Mouse (Mus musculus): ENCODE data around the gene Thbd.

The Thbd gene

DNA sequence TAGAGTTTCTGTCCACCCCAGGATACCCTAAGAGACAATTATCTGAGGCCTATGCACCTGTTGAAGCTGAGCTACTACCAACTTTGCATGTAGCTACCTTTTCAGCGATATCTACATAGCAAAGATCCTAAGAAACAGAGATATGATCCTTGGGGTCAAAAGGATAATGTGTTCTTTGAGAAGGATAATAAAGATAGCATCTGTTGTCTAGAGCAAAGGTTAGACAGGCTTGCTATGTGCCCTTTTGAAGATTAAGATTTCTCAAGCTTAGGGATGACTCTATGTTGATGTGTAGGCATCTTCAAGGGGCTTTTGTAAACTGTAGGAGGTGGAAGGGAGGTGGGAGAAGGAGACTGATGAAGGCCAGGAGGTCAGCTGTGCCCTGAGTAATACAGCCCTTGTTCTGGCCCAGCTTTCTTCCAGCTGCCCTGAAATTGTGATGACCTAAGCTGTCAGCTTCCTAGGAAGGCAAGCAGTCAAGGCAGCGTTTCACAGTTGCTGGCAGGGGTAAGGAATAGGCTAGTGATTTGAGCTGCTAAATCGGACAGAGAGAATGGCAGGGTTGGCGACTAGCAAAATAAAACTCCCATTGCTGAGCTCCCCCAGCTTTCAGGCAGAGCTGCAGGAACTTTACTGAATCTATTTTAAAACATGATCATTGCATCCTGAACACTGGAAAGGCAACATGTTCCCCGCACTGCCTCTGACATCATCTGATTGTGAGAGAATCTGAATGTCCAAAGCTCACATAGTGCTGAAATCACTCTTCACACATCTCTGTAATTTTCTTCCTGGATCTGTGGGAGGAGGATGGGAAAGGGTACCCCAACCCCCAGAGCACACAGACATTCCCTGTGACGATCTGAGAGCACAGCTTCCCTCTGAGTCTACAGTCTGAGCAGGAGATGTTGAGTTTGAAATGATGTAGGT, 20.1 kb downstream of the Thbd start:
- no peak for DNase-seq (ENCODE audit: low spot score in 2 of 2)

DNA sequence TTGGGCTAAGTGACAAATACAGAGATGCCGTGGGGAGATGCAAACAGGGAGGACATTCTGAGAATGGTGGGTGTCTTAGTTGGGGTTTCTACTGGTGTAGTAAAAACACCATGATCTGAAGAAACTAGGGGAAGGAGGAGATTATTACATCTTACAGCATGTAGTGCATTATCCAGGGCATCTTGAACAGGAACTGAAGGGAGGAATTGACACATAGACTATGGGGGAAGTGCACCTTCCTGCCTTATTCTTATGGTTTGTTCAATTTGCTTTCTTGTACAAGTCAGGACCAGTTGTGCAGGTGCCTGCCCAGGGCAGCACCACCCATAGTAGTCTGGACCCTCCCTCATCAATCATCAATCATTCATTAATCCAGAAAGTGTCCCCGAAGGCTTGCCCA, 21.1 kb downstream of the Thbd start:
- DNase-seq (ENCODE audit: low spot score in 2 of 2), result no peak

GRCm38 (mm10) chr2:148386476-148386875, 21.5 kb downstream of the Thbd start:
- no peak for DNase-seq (ENCODE audit: low spot score in 2 of 2)

GRCm38 (mm10) chr2:148381076-148381475, 26.9 kb downstream of the Thbd start:
- no peak for DNase-seq (ENCODE audit: low spot score in 2 of 2)

DNA sequence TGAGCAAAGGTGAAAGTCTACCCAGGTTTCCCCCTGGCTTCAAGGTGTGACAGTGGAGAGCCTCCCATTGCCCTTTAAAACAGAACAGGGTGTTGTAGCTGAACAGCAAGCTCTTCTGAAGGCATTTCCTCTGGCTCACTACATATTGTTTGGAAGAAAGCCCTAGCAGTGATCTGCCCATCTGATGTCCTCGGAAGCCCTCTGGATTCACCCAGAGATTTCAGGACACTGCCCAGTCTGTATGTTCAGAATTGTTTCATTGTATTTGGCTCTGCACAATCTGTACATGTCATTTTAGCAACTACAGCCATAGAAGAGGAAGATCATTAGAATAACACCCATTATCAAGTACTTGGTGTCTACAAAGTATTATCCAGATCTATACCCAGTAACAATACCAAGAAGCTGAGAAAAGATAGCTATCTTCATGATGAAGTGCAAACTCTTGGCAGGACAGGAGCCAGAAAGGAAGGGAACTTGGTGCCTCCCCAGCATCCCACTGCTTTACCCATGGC, 28.0 kb downstream of the Thbd start:
- DNase-seq (ENCODE audit: low spot score in 2 of 2), result no peak

DNA sequence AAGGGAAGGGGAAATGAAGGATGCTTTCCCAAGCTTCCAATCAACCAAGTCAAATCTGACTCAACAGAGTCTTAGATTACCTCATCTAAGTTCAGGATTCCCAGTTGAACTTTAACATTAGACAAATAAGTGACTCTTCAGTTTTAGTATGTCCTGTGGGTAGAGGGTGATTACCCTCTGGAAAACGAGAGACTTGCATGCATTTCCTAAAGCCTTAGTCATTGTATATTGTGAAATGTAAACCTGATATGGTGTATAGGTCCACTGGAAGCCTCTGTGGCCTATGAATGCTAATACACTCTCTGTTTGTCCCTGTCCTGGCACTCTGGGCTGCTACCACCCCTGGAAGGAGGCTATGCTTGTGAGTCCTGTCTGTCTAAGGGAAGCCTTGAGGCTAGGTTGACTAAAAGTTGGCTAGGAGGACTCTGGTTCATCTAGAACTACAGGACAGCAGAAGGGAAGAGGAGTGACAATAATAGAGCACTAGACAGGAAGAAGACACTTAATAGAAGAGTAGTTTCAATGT, 29.1 kb downstream of the Thbd start:
- DNase-seq (ENCODE audit: low spot score in 2 of 2), result no peak

DNA sequence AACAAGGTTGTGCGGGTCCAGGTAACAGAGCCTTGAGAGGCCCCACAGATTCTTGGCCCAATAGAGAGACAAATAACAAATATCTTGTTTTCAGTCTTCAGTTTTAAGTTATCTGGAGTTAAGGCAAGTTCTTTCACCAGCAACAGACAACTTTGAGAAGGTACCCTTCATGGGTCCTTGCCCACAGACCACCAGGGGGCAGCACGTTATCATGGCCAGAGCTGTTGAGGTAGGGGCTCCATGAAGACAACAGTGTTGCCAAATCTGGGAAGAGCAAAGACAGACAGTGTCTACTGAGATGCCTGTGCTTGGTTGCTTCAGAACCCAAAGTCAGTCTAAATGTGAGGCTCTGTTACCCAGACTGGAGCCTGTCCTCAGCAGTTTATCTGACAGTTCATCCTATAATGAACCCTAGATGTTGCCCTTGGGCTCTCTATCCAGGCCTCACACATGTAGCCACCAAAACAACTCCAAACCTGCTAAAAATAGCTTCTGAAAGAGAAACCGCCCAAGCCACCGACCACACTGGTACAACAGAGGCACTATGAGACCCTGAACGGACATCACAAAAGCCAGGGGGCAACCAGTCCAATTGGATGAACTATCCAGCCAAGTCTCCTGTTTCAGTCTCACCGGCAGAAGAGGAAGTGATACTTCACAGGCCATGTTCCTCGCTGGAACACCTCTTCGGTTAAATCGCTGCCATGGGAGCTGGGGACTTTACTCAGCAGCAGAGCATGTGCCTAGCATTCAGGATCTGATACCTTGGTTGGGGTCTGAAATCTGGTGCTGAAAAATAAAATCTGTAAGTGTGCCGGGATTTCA, 32.5 kb downstream of the Thbd start:
- DNase-seq (ENCODE audit: low spot score in 2 of 2), result peak; percentile 44 to 63

DNA sequence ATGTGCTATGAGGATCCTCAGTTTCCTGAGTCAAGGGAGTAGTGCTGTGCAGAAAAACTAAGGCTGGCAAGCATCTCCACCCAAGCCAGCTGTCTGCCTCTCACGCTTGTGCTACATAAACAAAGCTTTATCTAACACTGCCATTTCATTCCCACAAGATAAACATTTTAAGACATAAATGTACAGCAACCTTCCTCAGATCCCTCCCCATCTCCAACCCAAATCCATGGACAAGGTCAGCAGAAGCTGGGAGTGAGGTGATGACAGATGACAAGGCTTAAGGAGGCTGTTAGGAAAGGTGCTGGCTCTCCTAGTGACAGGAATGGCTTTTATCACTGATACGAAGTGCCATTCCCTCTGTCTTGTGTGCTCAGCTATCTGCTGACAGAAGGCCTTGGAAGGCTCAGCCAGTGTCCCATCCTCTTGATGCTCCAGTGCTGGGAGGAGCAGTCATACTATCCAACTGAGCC, 34.4 kb downstream of the Thbd start:
- no peak for DNase-seq (ENCODE audit: low spot score in 2 of 2)

GRCm38 (mm10) chr2:148371743-148372630, 36.0 kb downstream of the Thbd start:
- no peak for DNase-seq (ENCODE audit: low spot score in 2 of 2)

GRCm38 (mm10) chr2:148365227-148365626, 42.8 kb downstream of the Thbd start:
- no peak for DNase-seq (ENCODE audit: low spot score in 2 of 2)

DNA sequence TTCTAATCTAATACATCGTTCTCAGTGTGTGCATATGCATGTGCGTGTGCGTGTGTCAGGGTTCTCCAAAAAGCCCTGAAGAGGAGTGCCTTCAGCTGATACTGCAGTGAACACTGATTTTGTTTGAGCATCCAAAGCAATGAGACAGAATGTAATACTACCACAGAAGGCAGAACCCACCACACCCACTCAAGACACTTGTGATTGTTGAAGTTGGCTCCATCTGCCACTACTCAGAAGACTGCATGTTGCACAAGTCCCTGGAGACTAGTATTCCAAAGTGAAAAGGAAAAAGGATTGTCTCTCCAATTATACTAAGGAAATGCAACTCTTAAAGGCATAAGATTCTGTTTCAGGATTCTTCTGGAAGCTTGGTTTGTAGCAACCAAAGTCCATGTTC, 43.5 kb downstream of the Thbd start:
- no peak for DNase-seq (ENCODE audit: low spot score in 2 of 2)

DNA sequence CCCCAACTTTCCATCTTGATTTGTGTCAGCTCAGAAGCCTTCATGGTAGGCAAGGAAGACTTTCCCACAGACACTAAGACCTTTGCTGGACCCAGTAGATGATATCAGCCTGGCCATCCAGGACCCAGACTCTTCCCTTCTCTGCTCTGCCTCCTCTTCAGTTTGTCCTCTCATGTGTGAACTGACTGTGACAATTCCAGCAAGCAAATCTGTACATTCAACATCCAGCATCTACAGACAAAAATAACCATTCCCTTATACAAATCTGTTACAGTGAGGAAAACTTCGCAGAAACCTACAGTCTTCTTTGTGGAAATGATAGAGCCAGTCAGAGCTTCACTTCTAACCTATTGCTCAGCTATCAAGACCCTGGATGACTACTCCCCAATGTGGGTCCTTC, 50.8 kb downstream of the Thbd start:
- no peak for DNase-seq (ENCODE audit: low spot score in 2 of 2)

All from spleen, postnatal 14 days (tissue).